Mouse (Mus musculus): ENCODE data around the gene Slc31a2. TPM values are rescaled to one million over a fixed set of nuclear protein-coding genes. Genes with fewer than 3 reads are reported as not detected.

The Slc31a2 gene
- 10 to 100 TPM in 1 of 2 experiments, 1 to 10 TPM in 1; 9.5 to 10.2 TPM for total RNA-seq (2021)
- long read RNA-seq, experiment 1, transcript Slc31a2-201 (4 exons, 1,820 nt) = major isoform, 5 of 7 reads
- long read RNA-seq, experiment 1, partial matches to known transcripts = 0 of 7 reads
- long read RNA-seq, experiment 1, other reads (novel, unspliced or antisense) = 2 of 7 reads
- long read RNA-seq, experiment 2, partial matches to known transcripts = 0 of 3 reads
- long read RNA-seq, experiment 2, other reads (novel, unspliced or antisense) = 0 of 3 reads

GRCm38 (mm10) chr4:62262276-62262675 is at the start of gene Slc31a2:
TSS of gene Slc31a2 (plus strand) at chr4:62262562.
- no peak for TF ChIP-seq CTCF (conservative IDR thresholded peaks at IDR 0.05)
- 0 out of 2 replicates have a peak within 1 kb of the TSS, but pooled peaks have one; percentile 14 for H3K27ac ChIP-seq
- no peak for DNase-seq (ENCODE audit: low spot score in 2 of 2)
- H3K4me3 ChIP-seq = no peak within 1 kb of the TSS

GRCm38 (mm10) chr4:62213490-62213889 is 48.9 kb upstream of the Slc31a2 start:
- DNase-seq (ENCODE audit: low spot score in 2 of 2) = no peak
- Histone ChIP-seq H3K4me3 (no peak overlapping the region), H3K27ac (no peak overlapping the region)
- TF ChIP-seq CTCF (conservative IDR thresholded peaks at IDR 0.05) = peak; percentile 41

GRCm38 (mm10) chr4:62228391-62228790 is 34.0 kb upstream of the Slc31a2 start:
- TF ChIP-seq CTCF (conservative IDR thresholded peaks at IDR 0.05) = peak; percentile 85

GRCm38 (mm10) chr4:62229448-62229847 is 32.9 kb upstream of the Slc31a2 start:
- no peak overlapping the region for H3K27ac ChIP-seq
- DNase-seq (ENCODE audit: low spot score in 2 of 2) = no peak

More at GRCm38 (mm10) chr4:62228391-62228790, 34.0 kb upstream of the Slc31a2 start:
- Histone ChIP-seq H3K27ac (no peak overlapping the region), H3K4me3 (no peak overlapping the region)
- peak; percentile 25 to 59 for DNase-seq (ENCODE audit: low spot score in 2 of 2)

GRCm38 (mm10) chr4:62230153-62230552 is 32.2 kb upstream of the Slc31a2 start:
- no peak for TF ChIP-seq CTCF (conservative IDR thresholded peaks at IDR 0.05)
- Histone ChIP-seq H3K27ac (no peak overlapping the region), H3K4me3 (no peak overlapping the region)
- DNase-seq (ENCODE audit: low spot score in 2 of 2) = peak in 1 of 2 experiments; percentile 13

More at GRCm38 (mm10) chr4:62229448-62229847, 32.9 kb upstream of the Slc31a2 start:
- peak; percentile 75 for TF ChIP-seq CTCF (conservative IDR thresholded peaks at IDR 0.05)
- no peak overlapping the region for H3K4me3 ChIP-seq

- TF ChIP-seq CTCF (conservative IDR thresholded peaks at IDR 0.05) = peak; percentile 57
- Histone ChIP-seq H3K27ac (no peak within 1 kb of the TSS), H3K4me3 (no peak within 1 kb of the TSS)
- no peak for DNase-seq (ENCODE audit: low spot score in 2 of 2)
Observed at GRCm38 (mm10) chr4:62230769-62231168, 31.6 kb upstream of the Slc31a2 start, which contains the start of gene Zfp37. TSS of gene Zfp37 (minus strand) at chr4:62231047.

GRCm38 (mm10) chr4:62240586-62240985 is 21.8 kb upstream of the Slc31a2 start:
- no peak for DNase-seq (ENCODE audit: low spot score in 2 of 2)
- Histone ChIP-seq H3K4me3 (no peak overlapping the region), H3K27ac (no peak overlapping the region)
- no peak for TF ChIP-seq CTCF (conservative IDR thresholded peaks at IDR 0.05)

- TF ChIP-seq CTCF (conservative IDR thresholded peaks at IDR 0.05) = no peak
- Histone ChIP-seq H3K27ac (no peak overlapping the region), H3K4me3 (no peak overlapping the region)
- no peak for DNase-seq (ENCODE audit: low spot score in 2 of 2)
Observed at GRCm38 (mm10) chr4:62248328-62248727, 14.0 kb upstream of the Slc31a2 start.

GRCm38 (mm10) chr4:62250896-62251544 is 11.3 kb upstream of the Slc31a2 start:
- Histone ChIP-seq H3K27ac (no peak overlapping the region), H3K4me3 (no peak overlapping the region)
- DNase-seq (ENCODE audit: low spot score in 2 of 2) = no peak
- peak; percentile 70 for TF ChIP-seq CTCF (conservative IDR thresholded peaks at IDR 0.05)

- Histone ChIP-seq H3K4me3 (no peak overlapping the region), H3K27ac (no peak overlapping the region)
- TF ChIP-seq CTCF (conservative IDR thresholded peaks at IDR 0.05) = no peak
- no peak for DNase-seq (ENCODE audit: low spot score in 2 of 2)
Observed at GRCm38 (mm10) chr4:62251776-62252175, 10.6 kb upstream of the Slc31a2 start.

- DNase-seq (ENCODE audit: low spot score in 2 of 2) = no peak
- no peak for TF ChIP-seq CTCF (conservative IDR thresholded peaks at IDR 0.05)
- no peak overlapping the region for H3K4me3 ChIP-seq
- H3K27ac ChIP-seq = no peak overlapping the region
Observed at GRCm38 (mm10) chr4:62254551-62254950, 7.8 kb upstream of the Slc31a2 start.

GRCm38 (mm10) chr4:62256931-62257330 is 5.4 kb upstream of the Slc31a2 start:
- no peak for DNase-seq (ENCODE audit: low spot score in 2 of 2)
- Histone ChIP-seq H3K4me3 (no peak overlapping the region), H3K27ac (no peak overlapping the region)
- no peak for TF ChIP-seq CTCF (conservative IDR thresholded peaks at IDR 0.05)

- H3K4me3 ChIP-seq = no peak overlapping the region
- DNase-seq (ENCODE audit: low spot score in 2 of 2) = no peak
- 0 out of 2 replicates have a peak overlapping the region, but pooled peaks have one; percentile 14 for H3K27ac ChIP-seq
- peak; percentile 82 for TF ChIP-seq CTCF (conservative IDR thresholded peaks at IDR 0.05)
Observed at GRCm38 (mm10) chr4:62263133-62263844, 927 bp downstream of the Slc31a2 start.
